Mouse (Mus musculus) heart, postnatal 0 days (tissue): ENCODE measurements around the gene Prkra.

Experiments used
- CTCF ChIP-seq: IDR thresholded peaks from 2 replicates; pipeline ENCODE4 v1.5.1; 2016; ENCODE audit warnings: antibody characterized with exemption, control low read depth, low read depth
- EP300 ChIP-seq: IDR thresholded peaks from 2 replicates; pipeline ENCODE4 v1.6.1; 2016; ENCODE audit warnings: antibody characterized with exemption, low read depth

DNA sequence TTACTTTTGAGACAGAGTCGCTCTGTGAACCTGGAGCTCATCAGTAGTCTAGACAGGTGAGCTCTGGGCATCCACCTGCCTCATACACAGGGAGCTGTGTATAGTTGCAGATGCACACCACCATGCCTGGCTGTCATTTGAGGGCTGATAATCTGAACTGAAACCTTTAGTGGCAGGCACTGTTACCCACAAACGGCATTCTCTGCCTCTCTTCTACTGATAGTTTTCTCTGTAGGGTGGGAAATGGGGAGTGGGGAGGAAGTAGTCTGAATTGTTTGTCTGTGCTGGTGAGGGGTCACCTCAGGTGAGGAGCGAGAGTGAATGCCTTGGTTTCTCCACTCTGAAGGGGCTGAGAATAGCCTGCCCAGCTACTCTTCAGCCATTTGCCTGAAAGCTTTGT, 39.8 kb upstream of the Prkra start:
- TF ChIP-seq CTCF = no peak
- TF ChIP-seq EP300 = no peak
